Mouse (Mus musculus): ENCODE results near the gene Gm13271. TPM values are rescaled to one million over a fixed set of nuclear protein-coding genes. Genes with fewer than 3 reads are reported as not detected.

The Gm13271 gene
- total RNA-seq, 2 experiments from 2014 or later: not detected

Other genes starting within 250 kb of the Gm13271 start
Only the 30 nearest of the 32 such genes appear.
- gene Ifna14, start 183.1 kb upstream of the Gm13271 start, total RNA-seq (2014; fragmentation: Nextera tagmentation): not detected in 2 replicates
- not detected in 2 replicates for gene Ifna14, start 183.1 kb upstream of the Gm13271 start, total RNA-seq (2017)
- gene Ifna9, start 162.5 kb upstream of the Gm13271 start, total RNA-seq (2014; fragmentation: Nextera tagmentation): not detected in 2 replicates
- gene Ifna9, start 162.5 kb upstream of the Gm13271 start, total RNA-seq (2017): not detected in 2 replicates
- gene Ifna12, start 151.5 kb upstream of the Gm13271 start, total RNA-seq (2014; fragmentation: Nextera tagmentation): not detected in 2 replicates
- gene Ifna12, start 151.5 kb upstream of the Gm13271 start, total RNA-seq (2017): not detected in 2 replicates
- not detected in 2 replicates for gene C87499, start 120.5 kb upstream of the Gm13271 start, total RNA-seq (2014; fragmentation: Nextera tagmentation)
- gene C87499, start 120.5 kb upstream of the Gm13271 start, total RNA-seq (2017): not detected in 2 replicates
- gene Ifna13, start 110.4 kb upstream of the Gm13271 start, total RNA-seq (2014; fragmentation: Nextera tagmentation): not detected in 2 replicates
- gene Ifna13, start 110.4 kb upstream of the Gm13271 start, total RNA-seq (2017): not detected in 2 replicates
- not detected in 2 replicates for gene Ifna16, start 77.9 kb upstream of the Gm13271 start, total RNA-seq (2014; fragmentation: Nextera tagmentation)
- gene Ifna16, start 77.9 kb upstream of the Gm13271 start, total RNA-seq (2017): not detected in 2 replicates
- not detected in 2 replicates for gene Ifna2, start 71.0 kb upstream of the Gm13271 start, total RNA-seq (2014; fragmentation: Nextera tagmentation)
- gene Ifna2, start 71.0 kb upstream of the Gm13271 start, total RNA-seq (2017): not detected in 2 replicates
- not detected in 2 replicates for gene Ifnab, start 63.5 kb upstream of the Gm13271 start, total RNA-seq (2014; fragmentation: Nextera tagmentation)
- gene Ifnab, start 63.5 kb upstream of the Gm13271 start, total RNA-seq (2017): not detected in 2 replicates
- gene Gm26566, start 33.1 kb upstream of the Gm13271 start, total RNA-seq (2014; fragmentation: Nextera tagmentation): not detected in 2 replicates
- gene Gm26566, start 33.1 kb upstream of the Gm13271 start, total RNA-seq (2017): 1.1 and 1.5 TPM in 2 replicates
- 37.1 and 50.0 TPM in 2 replicates for gene Klhl9, start 32.4 kb upstream of the Gm13271 start, total RNA-seq (2014; fragmentation: Nextera tagmentation)
- 67.3 and 88.5 TPM in 2 replicates for gene Klhl9, start 32.4 kb upstream of the Gm13271 start, total RNA-seq (2017)
- gene Gm13283, start 5.3 kb downstream of the Gm13271 start, total RNA-seq (2014; fragmentation: Nextera tagmentation): not detected in 2 replicates
- gene Gm13283, start 5.3 kb downstream of the Gm13271 start, total RNA-seq (2017): not detected in 2 replicates
- not detected in 2 replicates for gene Gm13290, start 19.0 kb downstream of the Gm13271 start, total RNA-seq (2014; fragmentation: Nextera tagmentation)
- not detected in 2 replicates for gene Gm13290, start 19.0 kb downstream of the Gm13271 start, total RNA-seq (2017)
- gene Gm13289, start 22.1 kb downstream of the Gm13271 start, total RNA-seq (2014; fragmentation: Nextera tagmentation): not detected in 2 replicates
- gene Gm13289, start 22.1 kb downstream of the Gm13271 start, total RNA-seq (2017): not detected in 2 replicates
- gene Gm13272, start 25.0 kb downstream of the Gm13271 start, total RNA-seq (2014; fragmentation: Nextera tagmentation): not detected in 2 replicates
- gene Gm13272, start 25.0 kb downstream of the Gm13271 start, total RNA-seq (2017): not detected in 2 replicates
- gene Ifnz, start 27.3 kb downstream of the Gm13271 start, total RNA-seq (2014; fragmentation: Nextera tagmentation): 0.57 TPM in 1 of 2 replicates, not detected in the other
- gene Ifnz, start 27.3 kb downstream of the Gm13271 start, total RNA-seq (2017): 0.11 TPM in 1 of 2 replicates, not detected in the other
- gene Gm13276, start 30.8 kb downstream of the Gm13271 start, total RNA-seq (2014; fragmentation: Nextera tagmentation): not detected in 2 replicates
- gene Gm13276, start 30.8 kb downstream of the Gm13271 start, total RNA-seq (2017): 1.6 TPM in 1 of 2 replicates, not detected in the other
- gene Gm13277, start 33.8 kb downstream of the Gm13271 start, total RNA-seq (2014; fragmentation: Nextera tagmentation): not detected in 2 replicates
- not detected in 2 replicates for gene Gm13277, start 33.8 kb downstream of the Gm13271 start, total RNA-seq (2017)
- not detected in 2 replicates for gene Gm13278, start 36.7 kb downstream of the Gm13271 start, total RNA-seq (2014; fragmentation: Nextera tagmentation)
- gene Gm13278, start 36.7 kb downstream of the Gm13271 start, total RNA-seq (2017): not detected in 2 replicates
- gene Gm13275, start 39.6 kb downstream of the Gm13271 start, total RNA-seq (2014; fragmentation: Nextera tagmentation): not detected in 2 replicates
- gene Gm13275, start 39.6 kb downstream of the Gm13271 start, total RNA-seq (2017): not detected in 2 replicates
- not detected in 2 replicates for gene Gm13279, start 42.5 kb downstream of the Gm13271 start, total RNA-seq (2014; fragmentation: Nextera tagmentation)
- not detected in 2 replicates for gene Gm13279, start 42.5 kb downstream of the Gm13271 start, total RNA-seq (2017)
- not detected in 2 replicates for gene Gm13285, start 44.8 kb downstream of the Gm13271 start, total RNA-seq (2014; fragmentation: Nextera tagmentation)
- gene Gm13285, start 44.8 kb downstream of the Gm13271 start, total RNA-seq (2017): not detected in 2 replicates
- gene Gm13287, start 48.4 kb downstream of the Gm13271 start, total RNA-seq (2014; fragmentation: Nextera tagmentation): not detected in 2 replicates
- not detected in 2 replicates for gene Gm13287, start 48.4 kb downstream of the Gm13271 start, total RNA-seq (2017)
- not detected in 2 replicates for gene Gm13288, start 50.7 kb downstream of the Gm13271 start, total RNA-seq (2014; fragmentation: Nextera tagmentation)
- gene Gm13288, start 50.7 kb downstream of the Gm13271 start, total RNA-seq (2017): 1.2 TPM in 1 of 2 replicates, not detected in the other
- gene Ifna7, start 61.4 kb downstream of the Gm13271 start, total RNA-seq (2014; fragmentation: Nextera tagmentation): not detected in 2 replicates
- gene Ifna7, start 61.4 kb downstream of the Gm13271 start, total RNA-seq (2017): not detected in 2 replicates
- not detected in 2 replicates for gene Ifna11, start 65.1 kb downstream of the Gm13271 start, total RNA-seq (2014; fragmentation: Nextera tagmentation)
- gene Ifna11, start 65.1 kb downstream of the Gm13271 start, total RNA-seq (2017): not detected in 2 replicates
- not detected in 2 replicates for gene Ifna6, start 72.5 kb downstream of the Gm13271 start, total RNA-seq (2014; fragmentation: Nextera tagmentation)
- not detected in 2 replicates for gene Ifna6, start 72.5 kb downstream of the Gm13271 start, total RNA-seq (2017)
- gene Ifna5, start 80.7 kb downstream of the Gm13271 start, total RNA-seq (2014; fragmentation: Nextera tagmentation): not detected in 2 replicates
- not detected in 2 replicates for gene Ifna5, start 80.7 kb downstream of the Gm13271 start, total RNA-seq (2017)
- not detected in 2 replicates for gene Ifna4, start 87.0 kb downstream of the Gm13271 start, total RNA-seq (2014; fragmentation: Nextera tagmentation)
- not detected in 2 replicates for gene Ifna4, start 87.0 kb downstream of the Gm13271 start, total RNA-seq (2017)
- not detected in 2 replicates for gene Ifna1, start 95.2 kb downstream of the Gm13271 start, total RNA-seq (2014; fragmentation: Nextera tagmentation)
- not detected in 2 replicates for gene Ifna1, start 95.2 kb downstream of the Gm13271 start, total RNA-seq (2017)
- not detected in 2 replicates for gene Ifne, start 125.3 kb downstream of the Gm13271 start, total RNA-seq (2014; fragmentation: Nextera tagmentation)
- not detected in 2 replicates for gene Ifne, start 125.3 kb downstream of the Gm13271 start, total RNA-seq (2017)